Mouse (Mus musculus): ENCODE measurements around the gene 1700001C02Rik. TPM values are rescaled to one million over a fixed set of nuclear protein-coding genes. Genes with fewer than 3 reads are reported as not detected.

The 1700001C02Rik gene
- polyA plus RNA-seq, 1 experiment: 1.1 TPM

DNA sequence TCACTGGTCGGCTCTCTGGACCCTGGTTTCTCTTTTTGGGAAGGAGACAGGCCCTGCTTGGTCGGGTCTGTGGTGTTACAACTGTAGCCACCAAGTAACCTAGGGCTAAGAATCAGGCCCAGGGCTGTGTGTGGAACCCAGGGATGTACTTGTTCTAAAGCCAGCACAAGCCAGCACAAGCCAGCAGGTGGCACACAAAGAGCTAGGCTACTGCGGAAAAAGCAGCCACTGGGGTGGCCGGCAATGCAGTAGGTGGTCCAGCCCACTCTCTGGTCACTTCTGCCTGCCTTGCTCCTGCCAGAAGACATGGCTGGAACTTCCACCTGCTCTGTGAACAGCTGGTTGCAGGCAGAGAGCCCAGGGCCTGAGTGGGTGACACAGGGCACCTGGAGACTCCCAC, 5.7 kb upstream of the 1700001C02Rik start:
- Histone ChIP-seq H3K4me1 (ENCODE audit: control insufficient read depth, insufficient read depth, low read length) (peaks cover 5% of the 10 kb centered on the region), H3K4me3 (ENCODE audit: insufficient read depth, low read length) (no peak overlapping the region), H3K27ac (ENCODE audit: insufficient read depth, low read length) (no peak overlapping the region)
- TF ChIP-seq CTCF (IDR thresholded peaks at IDR 0.05; ENCODE audit: extremely low read depth, insufficient read depth, low read length): peak; percentile 38
- TF ChIP-seq POLR2A (IDR thresholded peaks at IDR 0.05; ENCODE audit: extremely low read depth, insufficient read depth, low read length): no peak

DNA sequence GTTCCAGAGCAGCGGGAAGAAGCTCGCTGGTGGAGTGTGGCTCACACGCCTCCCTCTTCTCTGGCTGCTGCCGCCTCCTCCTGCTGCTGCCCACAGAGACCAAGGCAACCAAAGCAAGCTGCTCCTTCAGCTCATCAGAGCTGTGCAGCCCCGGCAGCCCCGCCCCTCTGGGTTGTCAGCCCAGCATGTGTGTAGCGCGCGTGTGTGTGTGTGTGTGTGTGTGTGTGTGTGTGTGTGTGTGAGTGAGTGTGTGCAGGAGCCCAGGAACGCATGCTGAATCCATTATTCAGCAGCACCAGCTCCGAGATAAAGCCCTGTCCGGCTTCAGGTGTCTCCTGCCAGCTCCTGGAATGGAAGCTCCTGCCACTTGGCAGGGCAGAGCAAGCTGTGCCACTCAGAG, 4.0 kb upstream of the 1700001C02Rik start, which contains the start of gene Otof:
Gene Otof, minus strand, starts transcription at position 112 of the 400 bp plus-strand sequence.
- Histone ChIP-seq H3K27ac (ENCODE audit: insufficient read depth, low read length) (no peak within 1 kb of the TSS), H3K4me3 (ENCODE audit: insufficient read depth, low read length) (peak within 1 kb of the TSS; percentile 25; the same call in 1 of the 2 replicates), H3K4me1 (ENCODE audit: control insufficient read depth, insufficient read depth, low read length) (peaks cover 5% of the 10 kb centered on the region)
- TF ChIP-seq POLR2A (IDR thresholded peaks at IDR 0.05; ENCODE audit: extremely low read depth, insufficient read depth, low read length): 0 out of 2 replicates have a peak, but pooled peaks have one; percentile 19
- TF ChIP-seq CTCF (IDR thresholded peaks at IDR 0.05; ENCODE audit: extremely low read depth, insufficient read depth, low read length): no peak

DNA sequence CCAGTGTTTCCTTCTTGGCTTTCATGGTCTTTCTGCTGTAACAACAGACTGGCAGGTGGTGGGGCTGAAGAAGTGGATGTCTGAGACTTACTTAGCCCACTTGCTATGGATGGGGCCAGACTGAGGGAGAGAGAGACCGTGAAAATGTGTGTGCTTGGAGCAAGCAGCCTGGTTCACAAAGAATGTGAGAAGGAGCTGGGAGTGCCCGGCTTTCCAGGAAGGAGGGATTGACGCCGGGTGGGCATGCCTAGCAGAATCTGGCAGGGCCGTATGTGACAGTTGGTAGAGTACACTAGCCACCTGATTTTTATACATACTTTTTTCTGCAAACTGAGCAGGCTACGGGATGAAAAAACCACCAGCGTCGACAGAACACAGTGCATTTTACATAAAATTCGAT, 468 bp downstream of the 1700001C02Rik start:
- Histone ChIP-seq H3K27ac (ENCODE audit: insufficient read depth, low read length) (no peak overlapping the region), H3K4me3 (ENCODE audit: insufficient read depth, low read length) (0 out of 2 replicates have a peak overlapping the region, but pooled peaks have one; percentile 10), H3K4me1 (ENCODE audit: control insufficient read depth, insufficient read depth, low read length) (peaks cover 5% of the 10 kb centered on the region)
- TF ChIP-seq CTCF (IDR thresholded peaks at IDR 0.05; ENCODE audit: extremely low read depth, insufficient read depth, low read length) (no peak), POLR2A (IDR thresholded peaks at IDR 0.05; ENCODE audit: extremely low read depth, insufficient read depth, low read length) (no peak)

GRCm38 (mm10) chr5:30470454-30470853, 4.6 kb downstream of the 1700001C02Rik start:
- Histone ChIP-seq H3K4me1 (ENCODE audit: control insufficient read depth, insufficient read depth, low read length) (no peaks in the 10 kb centered on the region), H3K27ac (ENCODE audit: insufficient read depth, low read length) (no peak overlapping the region), H3K4me3 (ENCODE audit: insufficient read depth, low read length) (no peak overlapping the region)
- no peak for TF ChIP-seq POLR2A (IDR thresholded peaks at IDR 0.05; ENCODE audit: extremely low read depth, insufficient read depth, low read length)

- H3K27ac ChIP-seq (ENCODE audit: insufficient read depth, low read length): no peak overlapping the region
- no peak overlapping the region for H3K4me3 ChIP-seq (ENCODE audit: insufficient read depth, low read length)
- no peak for TF ChIP-seq CTCF (IDR thresholded peaks at IDR 0.05; ENCODE audit: extremely low read depth, insufficient read depth, low read length)
- no peak for TF ChIP-seq POLR2A (IDR thresholded peaks at IDR 0.05; ENCODE audit: extremely low read depth, insufficient read depth, low read length)
- no peaks in the 10 kb centered on the region for H3K4me1 ChIP-seq (ENCODE audit: control insufficient read depth, insufficient read depth, low read length)
These were observed 6.3 kb downstream of the 1700001C02Rik start for GRCm38 (mm10) chr5:30472148-30472547.

DNA sequence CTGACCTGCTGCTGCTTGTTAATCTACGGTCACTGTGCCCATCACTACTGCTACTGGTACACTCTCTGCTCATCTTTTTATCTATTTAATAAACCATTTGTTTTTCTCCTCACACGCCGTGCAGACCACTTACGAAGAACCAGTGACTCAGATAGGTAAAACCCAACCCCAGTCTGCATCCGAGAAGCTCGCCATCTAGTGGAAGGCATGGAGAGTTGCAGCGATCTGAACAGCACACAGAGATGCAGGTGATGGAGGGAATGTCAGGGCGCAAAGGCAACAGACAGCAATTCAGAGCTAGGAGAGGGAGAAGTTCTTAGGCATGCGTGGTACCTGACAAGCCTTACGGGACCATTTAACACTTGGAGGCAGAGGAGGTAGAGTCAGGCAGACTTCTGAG, 10.7 kb downstream of the 1700001C02Rik start:
- no peaks in the 10 kb centered on the region for H3K4me1 ChIP-seq (ENCODE audit: control insufficient read depth, insufficient read depth, low read length)
- TF ChIP-seq CTCF (IDR thresholded peaks at IDR 0.05; ENCODE audit: extremely low read depth, insufficient read depth, low read length): peak; percentile 93
- TF ChIP-seq POLR2A (IDR thresholded peaks at IDR 0.05; ENCODE audit: extremely low read depth, insufficient read depth, low read length): no peak
- no peak overlapping the region for H3K27ac ChIP-seq (ENCODE audit: insufficient read depth, low read length)
- H3K4me3 ChIP-seq (ENCODE audit: insufficient read depth, low read length): no peak overlapping the region

- Histone ChIP-seq H3K27ac (ENCODE audit: insufficient read depth, low read length) (no peak overlapping the region), H3K4me1 (ENCODE audit: control insufficient read depth, insufficient read depth, low read length) (no peaks in the 10 kb centered on the region), H3K4me3 (ENCODE audit: insufficient read depth, low read length) (no peak overlapping the region)
- TF ChIP-seq POLR2A (IDR thresholded peaks at IDR 0.05; ENCODE audit: extremely low read depth, insufficient read depth, low read length): no peak
- TF ChIP-seq CTCF (IDR thresholded peaks at IDR 0.05; ENCODE audit: extremely low read depth, insufficient read depth, low read length): peak; percentile 85
These were observed 16.5 kb downstream of the 1700001C02Rik start for GRCm38 (mm10) chr5:30482319-30482718.

DNA sequence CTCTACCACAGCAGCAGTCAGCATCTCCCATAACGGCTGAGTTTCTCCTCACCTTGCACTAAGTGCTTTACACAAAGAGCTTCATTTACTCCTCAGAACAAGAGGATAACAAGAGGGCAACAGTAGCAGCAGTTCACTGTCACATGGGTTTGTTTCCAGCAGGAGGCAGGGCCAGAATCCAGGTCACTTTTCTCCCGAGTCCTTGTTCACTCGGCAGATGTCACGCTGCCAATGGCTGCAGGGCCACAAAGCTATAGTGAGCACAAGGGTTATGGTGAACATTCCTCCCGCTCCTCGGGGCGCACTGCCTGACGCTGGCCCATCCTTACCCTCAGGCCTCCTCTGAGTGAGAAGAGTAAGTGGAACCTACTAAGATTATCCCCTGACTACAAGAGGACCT, 17.7 kb downstream of the 1700001C02Rik start:
- Histone ChIP-seq H3K27ac (ENCODE audit: insufficient read depth, low read length) (no peak overlapping the region), H3K4me1 (ENCODE audit: control insufficient read depth, insufficient read depth, low read length) (no peaks in the 10 kb centered on the region), H3K4me3 (ENCODE audit: insufficient read depth, low read length) (no peak overlapping the region)
- TF ChIP-seq POLR2A (IDR thresholded peaks at IDR 0.05; ENCODE audit: extremely low read depth, insufficient read depth, low read length): no peak
- no peak for TF ChIP-seq CTCF (IDR thresholded peaks at IDR 0.05; ENCODE audit: extremely low read depth, insufficient read depth, low read length)

- Histone ChIP-seq H3K27ac (ENCODE audit: insufficient read depth, low read length) (no peak overlapping the region), H3K4me1 (ENCODE audit: control insufficient read depth, insufficient read depth, low read length) (no peaks in the 10 kb centered on the region), H3K4me3 (ENCODE audit: insufficient read depth, low read length) (no peak overlapping the region)
- no peak for TF ChIP-seq POLR2A (IDR thresholded peaks at IDR 0.05; ENCODE audit: extremely low read depth, insufficient read depth, low read length)
- no peak for TF ChIP-seq CTCF (IDR thresholded peaks at IDR 0.05; ENCODE audit: extremely low read depth, insufficient read depth, low read length)
These were observed 18.7 kb downstream of the 1700001C02Rik start for GRCm38 (mm10) chr5:30484591-30484990.

DNA sequence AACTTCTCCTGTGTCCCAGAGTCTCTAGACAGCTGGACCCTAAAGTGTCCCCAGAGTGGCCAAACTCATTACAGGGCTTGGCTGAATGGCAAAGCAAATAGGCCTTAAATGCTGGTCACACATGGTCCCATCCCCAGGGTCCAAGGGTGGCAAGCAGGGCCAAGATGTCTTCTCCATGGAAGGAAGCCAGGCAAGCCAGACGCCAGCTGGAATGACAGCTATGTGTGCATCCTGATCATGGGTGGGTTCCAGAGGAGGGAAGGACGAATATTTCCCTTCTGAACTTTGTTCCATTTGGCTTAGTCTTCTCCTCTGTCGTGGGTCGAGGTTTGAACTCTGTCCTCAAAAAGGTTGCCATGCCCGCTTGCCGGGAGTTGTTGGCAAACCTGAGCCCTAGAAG, 19.3 kb downstream of the 1700001C02Rik start:
- TF ChIP-seq CTCF (IDR thresholded peaks at IDR 0.05; ENCODE audit: extremely low read depth, insufficient read depth, low read length): no peak
- no peak for TF ChIP-seq POLR2A (IDR thresholded peaks at IDR 0.05; ENCODE audit: extremely low read depth, insufficient read depth, low read length)
- Histone ChIP-seq H3K27ac (ENCODE audit: insufficient read depth, low read length) (no peak overlapping the region), H3K4me3 (ENCODE audit: insufficient read depth, low read length) (no peak overlapping the region), H3K4me1 (ENCODE audit: control insufficient read depth, insufficient read depth, low read length) (no peaks in the 10 kb centered on the region)

Data from cortical plate, adult 2 months (tissue).